Mouse (Mus musculus) small intestine, adult 2 months (tissue): Measurements from ENCODE around the gene Espl1.

Experiments
- CTCF ChIP-seq: fragments of 200-500 bp; IDR thresholded peaks from 2 replicates; pipeline ENCODE4 v1.5.1; 2012; ENCODE audit warnings: low read depth, mild to moderate bottlenecking, control low read depth, inconsistent platforms, low read length, moderate library complexity, mixed read lengths; ENCODE audit not compliant: insufficient replicate concordance, insufficient read length; ENCODE audit errors: extremely low read depth
- POLR2A ChIP-seq: fragments of 200-500 bp; IDR thresholded peaks from 2 replicates; pipeline ENCODE4 v1.6.1; 2012; ENCODE audit warnings: low read depth, mild to moderate bottlenecking, control low read depth, inconsistent platforms, low read length, moderate library complexity

DNA sequence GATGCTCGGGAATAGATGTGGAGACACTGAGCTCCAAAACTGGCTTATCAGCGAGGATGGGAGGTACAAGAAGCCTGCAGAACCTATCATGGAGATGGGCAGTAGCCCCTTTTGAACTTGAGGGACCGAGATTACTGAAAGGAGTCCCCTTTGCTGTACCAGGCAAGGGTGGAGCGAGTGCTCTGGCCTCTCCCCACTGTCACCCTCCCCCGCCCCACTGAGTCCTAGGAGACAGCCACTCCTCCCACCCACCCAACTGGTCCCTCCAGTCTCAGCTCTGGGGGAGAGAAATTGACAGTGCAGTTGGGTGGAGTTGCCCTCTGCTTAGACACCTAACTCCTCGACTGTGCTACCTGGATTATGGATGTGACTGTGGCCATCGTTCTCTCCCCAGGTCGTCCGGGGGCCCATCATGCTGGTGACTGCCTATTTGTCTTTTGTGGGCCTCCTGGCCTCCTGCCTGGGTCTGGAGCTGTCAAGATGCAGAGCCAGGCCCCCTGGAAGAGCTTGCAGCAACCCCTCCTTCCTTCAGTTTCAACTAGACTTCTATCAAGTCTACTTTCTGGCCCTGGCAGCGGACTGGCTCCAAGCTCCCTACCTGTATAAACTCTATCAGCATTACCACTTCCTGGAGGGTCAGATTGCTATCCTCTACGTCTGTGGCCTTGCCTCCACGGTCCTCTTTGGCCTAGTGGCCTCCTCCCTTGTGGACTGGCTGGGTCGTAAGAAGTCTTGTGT is 16.1 kb upstream of the Espl1 start:
- no peak for TF ChIP-seq CTCF
- no peak for TF ChIP-seq POLR2A
